Mouse (Mus musculus) ES-E14 (cell line): ENCODE measurements at regions not wholly inside any gene's neighbourhood (a gene's known extent, or its start where the extent isn't known, plus 50 kb on each side); places are given as distances from the start of the nearest gene placed in this dataset.

Source experiments
- HCFC1 ChIP-seq: IDR thresholded peaks from 2 replicates; pipeline ENCODE4 v1.6.1; 2012; ENCODE audit warnings: low read length, inconsistent platforms, borderline replicate concordance; ENCODE audit not compliant: insufficient read depth
- MAFK ChIP-seq: IDR thresholded peaks from 2 replicates; pipeline ENCODE4 v1.6.1; 2014; ENCODE audit warnings: mild to moderate bottlenecking, low read depth, low read length, inconsistent platforms; ENCODE audit not compliant: insufficient read depth
- ZNF384 ChIP-seq: IDR thresholded peaks from 2 replicates; pipeline ENCODE4 v1.6.1; 2012; ENCODE audit warnings: low read depth, low read length, inconsistent platforms

GRCm38 (mm10) chr3:60916411-60916810 is 86.2 kb upstream of the P2ry1 start:
- TF ChIP-seq MAFK (no peak), ZNF384 (no peak), HCFC1 (no peak)
